Mouse (Mus musculus) A20 (cell line): ENCODE measurements at regions not wholly inside any gene's neighbourhood (a gene's known extent, or its start where the extent isn't known, plus 50 kb on each side); places are given as distances from the start of the nearest gene placed in this dataset.
"Not testable (repeated sequence)": the region's sequence is repeated elsewhere in the genome, so short reads cannot be mapped to it uniquely, and the experiment has no call there.

Experiments used
- DNase-seq: peaks from one replicate; pipeline ENCODE4 v3.0.0-alpha.2; 2011; ENCODE audit warnings: low read depth, low spot score

GRCm38 (mm10) chr14:59075845-59076745, 66.6 kb downstream of the 1700129C05Rik start:
- no peak for DNase-seq

- no peak for DNase-seq
These were observed 70.2 kb downstream of the 1700129C05Rik start for GRCm38 (mm10) chr14:59072323-59073039.

GRCm38 (mm10) chr14:59070056-59070455, 72.6 kb downstream of the 1700129C05Rik start:
- DNase-seq = no peak

GRCm38 (mm10) chr14:59066456-59067220, 76.1 kb downstream of the 1700129C05Rik start:
- no peak for DNase-seq

- no peak for DNase-seq
These were observed 79.5 kb downstream of the 1700129C05Rik start for GRCm38 (mm10) chr14:59063221-59063620.

- no peak for DNase-seq
These were observed 85.9 kb downstream of the 1700129C05Rik start for GRCm38 (mm10) chr14:59056832-59057231.

GRCm38 (mm10) chr14:59055283-59055682, 87.4 kb downstream of the 1700129C05Rik start:
- no peak for DNase-seq

GRCm38 (mm10) chr14:59052421-59052820, 90.3 kb downstream of the 1700129C05Rik start:
- DNase-seq = no peak

GRCm38 (mm10) chr14:59051478-59051879, 91.2 kb downstream of the 1700129C05Rik start:
- DNase-seq = no peak

GRCm38 (mm10) chr14:59045687-59046086, 97.0 kb downstream of the 1700129C05Rik start:
- no peak for DNase-seq

GRCm38 (mm10) chr14:59045235-59045634, 97.5 kb downstream of the 1700129C05Rik start:
- no peak for DNase-seq

- no peak for DNase-seq
These were observed 100.5 kb downstream of the 1700129C05Rik start for GRCm38 (mm10) chr14:59042152-59042551.

- not testable (repeated sequence) for DNase-seq
These were observed 116.9 kb downstream of the 1700129C05Rik start for GRCm38 (mm10) chr14:59025757-59026156.

GRCm38 (mm10) chr14:59009534-59009933, 133.2 kb downstream of the 1700129C05Rik start:
- DNase-seq = no peak

- no peak for DNase-seq
These were observed 143.5 kb downstream of the 1700129C05Rik start for GRCm38 (mm10) chr14:58999106-58999778.

GRCm38 (mm10) chr14:58994994-58995393, 147.7 kb downstream of the 1700129C05Rik start:
- DNase-seq = no peak

GRCm38 (mm10) chr14:58989644-58990217, 153.0 kb downstream of the 1700129C05Rik start:
- DNase-seq = no peak

- no peak for DNase-seq
These were observed 155.0 kb downstream of the 1700129C05Rik start for GRCm38 (mm10) chr14:58987688-58988087.

- DNase-seq = no peak
These were observed 156.9 kb downstream of the 1700129C05Rik start for GRCm38 (mm10) chr14:58985838-58986237.

GRCm38 (mm10) chr14:58976791-58977190, 165.9 kb downstream of the 1700129C05Rik start:
- no peak for DNase-seq

- no peak for DNase-seq
These were observed 173.4 kb downstream of the 1700129C05Rik start for GRCm38 (mm10) chr14:58969248-58969647.
